Mouse (Mus musculus) heart, postnatal 25 days (tissue): Measurements from ENCODE around the gene Prorsd1. TPM values are rescaled to one million over a fixed set of nuclear protein-coding genes. Genes with fewer than 3 reads are reported as not detected.

Experiments
- DNase-seq: peaks from one replicate; pipeline ENCODE4 v3.0.0; 2022; ENCODE audit warnings: low spot score
- intact Hi-C: fragments of 180-260 bp; cut with DNase I; formaldehyde crosslinking; loops from one replicate; pipeline ENCODE4 v1.15.1; 2025
- total RNA-seq, 2 experiments: library from RNA; stranded (reverse); gene quantifications; 2 replicates each; pipeline ENCODE4 v1.2.3; 2021

Gene Prorsd1
- total RNA-seq, 2 experiments from 2014 or later = 21.8 to 22.7 TPM

GRCm38 (mm10) chr11:29504899-29505625, 9.8 kb downstream of the Prorsd1 start:
- no peak for DNase-seq
- intact Hi-C loops = no loop called here

- DNase-seq = no peak
- intact Hi-C loops = no loop called here
These were observed 10.6 kb downstream of the Prorsd1 start for GRCm38 (mm10) chr11:29503948-29504893.

- intact Hi-C loops = no loop called here
- no peak for DNase-seq
These were observed 17.9 kb downstream of the Prorsd1 start for GRCm38 (mm10) chr11:29496962-29497361.

- intact Hi-C loops = no loop called here
- no peak for DNase-seq
These were observed 21.7 kb downstream of the Prorsd1 start for GRCm38 (mm10) chr11:29493135-29493534.

- DNase-seq = no peak
- intact Hi-C loops = no loop called here
These were observed 40.2 kb downstream of the Prorsd1 start for GRCm38 (mm10) chr11:29474676-29475075.

Other genes with a start within 250 kb of the Prorsd1 start
- gene Ccdc88a, start 141.4 kb downstream of the Prorsd1 start, total RNA-seq = 10 to 100 TPM in 1 of 2 experiments, 1 to 10 TPM in 1; 7.7 to 10.6 TPM
- gene Mtif2, start 11.4 kb upstream of the Prorsd1 start, total RNA-seq = 10 to 100 TPM; 66.2 to 67.2 TPM
- gene Clhc1, start 32.9 kb upstream of the Prorsd1 start, total RNA-seq = not detected
- 100 to 1,000 TPM; 474 to 478 TPM for gene Rps27a, start 33.1 kb upstream of the Prorsd1 start, total RNA-seq
- 10 to 100 TPM; 84.9 to 93.5 TPM for gene Rtn4, start 177.9 kb upstream of the Prorsd1 start, total RNA-seq